Mouse (Mus musculus) heart, postnatal 36 days (tissue): ENCODE measurements around the gene Krt34. TPM values are rescaled to one million over a fixed set of nuclear protein-coding genes. Genes with fewer than 3 reads are reported as not detected.

Source experiments
- DNase-seq, 2 experiments: peaks; one replicate each; pipeline ENCODE4 v3.0.0; 2021 to 2022
- intact Hi-C: fragments of 180-260 bp; cut with DNase I; formaldehyde crosslinking; loops from one replicate; pipeline ENCODE4 v1.15.1; 2025
- total RNA-seq, 2 experiments: library from RNA; stranded (reverse); gene quantifications; 2 replicates each; pipeline ENCODE4 v1.2.3; 2021

Krt34 gene
- not detected for total RNA-seq

DNA sequence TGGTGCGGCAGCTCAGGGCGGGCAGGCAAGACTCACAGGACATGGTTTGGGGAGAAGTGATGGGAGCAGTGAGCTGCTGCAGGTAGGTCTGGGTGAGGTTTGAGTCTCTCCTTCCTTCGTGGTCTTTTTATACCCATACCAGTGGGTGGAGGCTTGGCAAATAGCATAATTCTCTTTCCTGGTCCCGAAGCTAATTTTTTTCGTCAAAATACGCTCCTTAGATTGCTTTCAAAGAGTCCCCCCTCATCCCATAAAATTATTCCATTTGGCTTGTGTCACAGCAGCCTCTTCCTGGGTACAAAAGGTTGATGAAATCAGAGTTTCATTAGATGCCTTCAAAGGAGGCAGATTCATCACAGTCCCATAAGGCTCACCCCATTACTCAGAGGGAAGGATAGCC is at the start of gene Krt34:
Gene Krt34, minus strand, starts transcription at position 101 of the 400 bp plus-strand sequence.
- intact Hi-C loops = no loop called here

DNA sequence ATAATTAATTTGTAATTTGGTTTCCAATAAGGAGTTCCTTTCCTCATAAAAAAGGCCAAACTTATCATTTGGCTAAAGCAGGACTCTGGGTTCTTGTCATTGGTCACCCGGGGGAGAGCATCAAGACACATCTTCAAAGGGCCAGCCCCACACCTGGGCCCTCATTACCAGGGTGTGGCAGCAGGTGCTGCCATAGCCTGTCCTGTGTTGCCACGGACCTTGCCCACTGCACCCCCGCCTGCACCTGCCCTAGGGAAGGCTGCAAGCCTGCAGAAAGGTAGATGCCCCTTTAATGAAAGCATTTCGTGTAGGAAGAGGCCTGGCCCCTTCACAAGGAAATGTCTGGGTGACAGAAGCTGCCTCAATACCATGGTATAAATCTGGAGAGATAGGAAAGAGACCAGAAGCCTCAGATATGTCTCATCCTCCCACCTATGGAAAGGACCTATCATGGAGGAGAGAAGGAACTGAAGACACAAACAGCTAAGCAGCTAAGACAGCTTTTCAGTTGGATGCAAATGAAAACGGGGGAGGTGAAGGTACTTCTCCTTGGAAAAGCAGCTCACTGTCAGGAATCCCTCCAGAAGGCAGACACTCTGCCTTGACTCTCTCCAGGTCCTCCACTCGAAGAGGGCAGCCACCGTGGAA is 47.1 kb upstream of the Krt34 start:
- no peak for DNase-seq
- intact Hi-C loops = no loop called here

More for the DNA sequence above, at the start of gene Krt34:
- no peak for DNase-seq

DNA sequence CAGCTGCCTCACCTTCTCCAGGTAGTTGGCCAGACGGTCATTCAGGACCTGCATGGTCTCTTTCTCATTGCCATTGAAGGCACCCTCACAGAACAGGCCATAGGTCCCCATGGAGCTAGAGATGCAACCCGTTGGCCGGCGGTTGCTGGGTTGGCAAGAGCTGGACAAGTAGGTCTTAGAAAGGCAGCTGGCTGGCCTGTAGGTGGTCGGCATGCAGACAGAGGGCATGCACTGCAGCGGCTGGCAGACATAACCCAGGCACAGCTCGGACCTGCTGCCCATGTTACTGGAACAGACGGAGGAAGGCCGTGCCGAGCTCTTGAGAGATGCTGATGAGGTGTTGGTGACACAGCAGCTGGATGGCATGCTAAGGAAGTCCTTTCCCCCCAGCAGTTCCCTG is 46.5 kb upstream of the Krt34 start, which contains the start of gene Krt32:
Gene Krt32, minus strand, starts transcription at position 366 of the 400 bp plus-strand sequence.
- no peak for DNase-seq
- intact Hi-C loops = no loop called here

DNA sequence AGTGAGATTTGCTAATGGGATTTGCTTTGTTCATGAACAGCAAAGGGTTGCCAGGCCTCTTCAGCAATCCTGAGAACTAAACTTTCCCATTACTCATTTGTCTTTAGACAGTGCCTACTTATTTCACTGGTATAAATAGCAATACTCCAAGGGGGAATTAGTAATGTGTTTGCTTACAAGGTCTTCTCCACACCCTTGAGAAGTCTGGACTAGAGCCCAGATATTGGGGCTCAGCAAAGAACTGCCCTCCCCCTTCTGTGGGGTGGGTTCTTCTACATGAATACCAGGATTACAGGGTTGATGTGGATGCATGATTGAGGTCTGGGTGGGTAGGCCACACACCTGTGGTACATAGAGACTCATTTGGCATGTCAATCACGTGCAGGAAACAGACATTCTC is 32.5 kb upstream of the Krt34 start:
- intact Hi-C loops = no loop called here
- DNase-seq = no peak

- intact Hi-C loops = loop anchor here (5.0 kb wide), 1 partner anchor 100 kb away; no protein-coding TSS in a partner anchor
- no peak for DNase-seq
Measured at GRCm38 (mm10) chr11:100067293-100068036, 26.1 kb upstream of the Krt34 start.

DNA sequence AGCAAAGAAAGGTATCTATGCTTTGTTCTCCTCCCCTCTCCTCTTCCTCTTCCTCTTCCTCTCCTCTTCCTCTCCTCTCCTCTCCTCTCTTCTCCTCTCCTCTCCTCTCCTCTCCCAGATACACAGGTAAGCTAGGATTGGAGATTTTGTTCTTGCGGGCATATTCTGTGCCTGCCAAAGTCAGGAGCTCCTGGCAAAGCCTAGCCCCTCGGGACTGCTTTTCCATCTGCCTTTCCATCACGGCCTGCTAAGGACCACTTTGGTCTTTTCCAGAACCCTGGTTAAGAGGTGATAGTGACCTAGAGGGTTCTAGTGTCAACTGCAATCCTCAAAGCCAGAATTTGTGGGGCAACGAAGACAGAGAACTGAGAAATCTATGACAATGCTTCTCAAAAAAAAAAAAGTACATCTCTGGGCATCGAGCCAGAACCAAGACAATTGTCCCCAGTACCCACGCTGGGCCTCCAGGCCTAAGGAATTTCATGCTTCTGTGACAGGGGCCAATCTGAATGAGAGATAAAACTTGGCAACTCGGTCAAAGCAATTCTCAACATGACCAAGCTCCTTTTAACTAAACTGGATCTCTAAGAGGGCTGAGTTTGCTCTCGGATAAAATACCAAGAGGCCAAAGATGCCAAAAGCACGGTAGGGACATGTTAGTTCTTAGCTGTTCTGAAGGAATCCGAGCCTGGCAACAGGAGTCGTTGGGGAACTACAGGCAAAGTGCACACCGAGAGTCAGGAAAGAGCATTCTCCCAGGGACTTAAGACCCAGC is 25.1 kb upstream of the Krt34 start:
- DNase-seq = no peak
- intact Hi-C loops = loop anchor here (5.0 kb wide), 1 partner anchor 101 kb away; no protein-coding TSS in a partner anchor

- DNase-seq = no peak
- intact Hi-C loops = no loop called here
Measured at GRCm38 (mm10) chr11:100058875-100059274, 17.5 kb upstream of the Krt34 start.

- intact Hi-C loops = no loop called here
- no peak for DNase-seq
Measured at GRCm38 (mm10) chr11:100055686-100056655, 14.6 kb upstream of the Krt34 start.

DNA sequence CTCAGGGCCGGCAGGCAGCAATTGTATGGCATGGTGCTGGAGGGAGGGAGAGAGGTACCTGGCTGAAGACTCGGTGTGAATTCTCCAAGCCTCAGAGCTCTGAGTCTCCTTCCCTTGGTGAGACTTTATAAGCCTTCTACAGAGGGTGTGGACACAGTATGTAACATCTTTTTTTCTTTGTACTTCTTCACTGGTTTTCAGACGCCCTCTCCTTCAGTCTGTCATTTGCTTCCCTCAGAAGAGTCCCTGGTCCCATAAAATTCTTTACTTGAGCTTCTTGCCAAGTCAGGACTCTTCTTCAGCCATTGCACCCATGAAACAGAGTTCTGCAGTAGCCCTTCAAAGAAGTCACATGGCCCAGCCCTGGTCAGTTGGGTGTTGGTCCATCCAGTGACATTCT is 9.1 kb upstream of the Krt34 start, which contains the start of gene Krt31:
Gene Krt31, minus strand, starts transcription at position 101 of the 400 bp plus-strand sequence.
- intact Hi-C loops = no loop called here
- DNase-seq = no peak

DNA sequence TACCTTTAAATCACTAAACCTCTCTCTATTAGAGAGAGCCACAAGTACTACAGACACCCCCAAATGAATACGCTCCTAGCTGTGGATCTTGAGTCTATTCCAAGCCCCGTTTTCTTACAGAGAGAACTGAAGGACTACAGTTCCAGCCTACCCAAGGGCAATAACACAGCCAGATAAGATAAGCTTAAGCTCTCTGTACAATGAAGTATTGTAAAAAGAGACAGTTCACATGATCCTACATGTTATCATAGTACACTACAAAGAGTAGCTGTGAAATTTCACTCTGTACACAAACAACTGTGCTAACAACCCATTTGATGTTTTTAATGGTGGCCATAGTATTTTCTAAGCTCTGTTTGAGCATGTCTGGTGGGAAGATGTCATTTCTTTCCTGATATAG is 5.8 kb upstream of the Krt34 start:
- intact Hi-C loops = no loop called here
- no peak for DNase-seq

- no peak for DNase-seq
- intact Hi-C loops = no loop called here
Measured at GRCm38 (mm10) chr11:100046303-100046866, 5.0 kb upstream of the Krt34 start.

DNA sequence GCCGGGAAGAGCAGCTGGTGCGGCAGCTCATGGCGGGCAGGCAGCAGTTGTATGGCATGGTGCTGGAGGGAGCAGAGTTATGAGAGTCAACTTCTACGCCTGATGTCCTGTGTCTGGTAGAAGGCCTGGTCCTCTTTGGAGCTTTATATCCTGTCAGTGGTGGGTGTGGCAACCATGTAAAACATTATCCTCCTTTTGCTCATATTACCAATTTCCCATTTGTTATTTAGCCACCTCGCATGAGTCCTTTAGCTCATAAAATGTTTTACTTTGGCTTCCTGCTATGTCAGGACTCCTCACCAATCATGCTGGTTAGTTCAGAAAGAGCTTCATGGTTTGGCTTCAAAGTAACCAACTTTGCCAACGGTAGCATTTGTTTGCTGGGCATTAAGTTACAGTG is 11.6 kb downstream of the Krt34 start, which contains the start of gene Krt33b:
Gene Krt33b, minus strand, starts transcription at position 101 of the 400 bp plus-strand sequence.
- DNase-seq = no peak
- intact Hi-C loops = no loop called here

DNA sequence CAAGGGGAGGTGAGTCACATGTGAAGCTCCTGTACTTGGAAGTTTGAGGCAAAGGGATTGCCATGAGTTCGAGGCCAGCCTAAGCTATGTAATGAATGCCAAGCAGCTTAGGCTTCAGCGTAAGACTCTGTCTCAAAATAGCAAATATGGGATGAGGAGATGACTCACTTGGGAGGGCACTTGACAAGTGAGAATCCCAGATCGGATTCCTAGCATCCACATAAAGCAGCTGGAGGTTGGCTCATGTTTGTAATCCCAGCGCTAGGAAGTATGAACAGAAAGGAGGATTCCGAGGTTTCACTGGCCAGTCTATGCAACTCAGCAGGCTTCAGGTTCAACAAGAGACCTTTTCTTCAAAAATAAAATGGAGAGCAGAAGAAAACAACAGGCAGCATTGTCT is 19.9 kb downstream of the Krt34 start:
- intact Hi-C loops = no loop called here
- DNase-seq = no peak

GRCm38 (mm10) chr11:100019466-100019865 is 21.9 kb downstream of the Krt34 start:
- intact Hi-C loops = no loop called here
- no peak for DNase-seq

GRCm38 (mm10) chr11:100016112-100016511 is 25.2 kb downstream of the Krt34 start, which contains the start of gene Krt33a:
Gene Krt33a, minus strand, starts transcription at chr11:100016212.
- DNase-seq = no peak
- intact Hi-C loops = no loop called here

GRCm38 (mm10) chr11:100013691-100014171 is 27.6 kb downstream of the Krt34 start:
- intact Hi-C loops = no loop called here
- no peak for DNase-seq

GRCm38 (mm10) chr11:100010682-100011081 is 30.7 kb downstream of the Krt34 start:
- intact Hi-C loops = no loop called here
- DNase-seq = no peak

DNA sequence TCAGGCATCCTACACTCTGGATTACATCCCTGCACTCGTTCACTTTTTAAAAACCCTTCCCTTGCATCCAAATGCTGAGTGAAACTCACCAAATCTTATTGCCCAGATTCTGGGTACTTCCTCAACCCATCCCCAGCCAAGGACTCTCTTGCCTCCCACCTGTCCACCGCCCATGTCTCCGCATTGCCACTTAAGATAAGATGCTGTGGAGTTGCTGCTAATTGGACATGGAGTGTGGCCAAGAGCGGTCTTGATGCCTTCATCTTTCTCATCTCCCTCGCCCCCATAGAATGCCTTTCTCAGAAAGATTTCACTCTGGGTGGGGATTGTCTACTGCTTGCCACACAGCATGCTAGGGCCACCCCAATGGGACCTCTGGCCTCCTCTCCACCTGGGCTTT is 33.0 kb downstream of the Krt34 start:
- no peak for DNase-seq
- intact Hi-C loops = loop anchor here (5.0 to 10.0 kb wide), 2 partner anchors 546 to 624 kb away; partner anchors contain the start of gene Krt10

DNA sequence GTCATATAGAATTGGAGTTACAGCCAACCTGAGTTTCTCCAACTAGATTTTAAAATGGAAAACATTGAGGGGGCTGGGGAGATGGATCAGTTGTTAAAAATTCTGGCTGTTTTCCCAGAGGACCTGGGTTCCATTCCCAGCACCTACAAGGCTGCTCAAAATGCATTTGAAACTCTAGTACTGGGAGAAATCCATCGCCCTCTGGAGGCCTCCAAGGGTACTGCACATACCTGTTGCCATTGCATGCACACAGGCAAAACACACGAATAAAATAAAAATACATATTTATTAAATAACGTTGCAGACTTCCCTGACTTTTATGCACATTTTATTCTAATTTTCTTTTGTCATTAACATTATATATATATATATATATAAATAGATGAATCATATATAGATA is 34.7 kb downstream of the Krt34 start:
- no peak for DNase-seq
- intact Hi-C loops = loop anchor here (5.0 to 10.0 kb wide), 2 partner anchors 544 to 622 kb away; partner anchors contain the start of gene Krt10
